Mouse (Mus musculus) MEL (cell line): ENCODE measurements around the gene Eri3. TPM values are rescaled to one million over a fixed set of nuclear protein-coding genes. Genes with fewer than 3 reads are reported as not detected.

Experiments
- DNase-seq: peaks from one replicate; pipeline ENCODE4 v3.0.0; 2011; ENCODE audit warnings: low read depth, low spot score
- H3K27ac ChIP-seq: 2 replicates; pipeline ENCODE4 v1.5.1; 2012; ENCODE audit warnings: low read depth, mild to moderate bottlenecking, control low read depth, low read length, moderate library complexity; ENCODE audit not compliant: control insufficient read depth
- H3K27me3 ChIP-seq, 2 experiments: fragments of 150-350 bp in 1 of 2; sonication (generic) in 1 of 2; 2 replicates each; pipeline ENCODE4 v1.6.1; 2012; ENCODE audit warnings: low read length in 2 of 2, mild to moderate bottlenecking in 2 of 2, improper control_type of control experiment in 1 of 2, moderate library complexity in 1 of 2; ENCODE audit not compliant: insufficient read depth in 2 of 2, control insufficient read depth in 1 of 2
- H3K36me3 ChIP-seq, 2 experiments: 2 replicates each; pipeline ENCODE4 v1.6.1; 2012 to 2014; ENCODE audit warnings: low read length in 2 of 2, improper control_type of control experiment in 1 of 2, inconsistent platforms in 1 of 2, mild to moderate bottlenecking in 1 of 2; ENCODE audit not compliant: insufficient read depth in 2 of 2, control insufficient read depth in 1 of 2
- H3K4me1 ChIP-seq, 2 experiments: fragments of 150-350 bp in 1 of 2; sonication (generic) in 1 of 2; 2 replicates each; pipeline ENCODE4 v1.6.1; 2012; ENCODE audit warnings: low read length in 2 of 2, improper control_type of control experiment in 1 of 2, mild to moderate bottlenecking in 1 of 2; ENCODE audit not compliant: insufficient read depth in 2 of 2, control insufficient read depth in 1 of 2
- H3K4me3 ChIP-seq, 2 experiments: fragments of 150-350 bp in 1 of 2; sonication (generic) in 1 of 2; 2 replicates each; pipeline ENCODE4 v1.5.1; 2012; ENCODE audit warnings: low read depth in 2 of 2, low read length in 2 of 2, mild to moderate bottlenecking in 2 of 2, moderate library complexity in 2 of 2, control low read depth in 1 of 2, improper control_type of control experiment in 1 of 2; ENCODE audit not compliant: control insufficient read depth in 1 of 2, insufficient read depth in 1 of 2
- H3K79me2 ChIP-seq: 2 replicates; pipeline ENCODE4 v1.6.1; 2012; ENCODE audit warnings: mild to moderate bottlenecking, low read length, moderate library complexity; ENCODE audit not compliant: control insufficient read depth, poor library complexity, insufficient read depth
- H3K9ac ChIP-seq: 2 replicates; pipeline ENCODE4 v1.6.1; 2012; ENCODE audit warnings: low read depth, mild to moderate bottlenecking, control low read depth, low read length, moderate library complexity; ENCODE audit not compliant: control insufficient read depth, poor library complexity, severe bottlenecking
- H3K9me3 ChIP-seq: fragments of 150-350 bp; sonication (generic); replicated peaks from 2 replicates; pipeline ENCODE4 v1.6.1; 2012; ENCODE audit warnings: mild to moderate bottlenecking, low read length, improper control_type of control experiment, moderate library complexity; ENCODE audit not compliant: insufficient read depth
- BHLHE40 ChIP-seq: IDR thresholded peaks from 2 replicates; pipeline ENCODE4 v1.6.1; 2012; ENCODE audit warnings: low read depth, mild to moderate bottlenecking, inconsistent platforms, low read length, improper control_type of control experiment, borderline replicate concordance
- CTCF ChIP-seq, 3 experiments: IDR thresholded peaks in 2 of 3; conservative IDR thresholded peaks in 1 of 3; 2 replicates each; pipeline ENCODE4 v1.5.1; 2011 to 2012; ENCODE audit warnings: low read length in 3 of 3, low read depth in 2 of 3, mild to moderate bottlenecking in 2 of 3, improper control_type of control experiment in 1 of 3, inconsistent platforms in 1 of 3, mixed read lengths in 1 of 3, moderate library complexity in 1 of 3; ENCODE audit not compliant: control insufficient read depth in 1 of 3, insufficient read depth in 1 of 3, poor library complexity in 1 of 3, severe bottlenecking in 1 of 3
- E2F4 ChIP-seq: IDR thresholded peaks from 2 replicates; pipeline ENCODE4 v1.6.1; 2011; ENCODE audit warnings: low read depth, low read length, improper control_type of control experiment, borderline replicate concordance
- ELF1 ChIP-seq: IDR thresholded peaks from 2 replicates; pipeline ENCODE4 v1.6.1; 2014; ENCODE audit warnings: low read depth, mild to moderate bottlenecking, inconsistent platforms, low read length, improper control_type of control experiment, moderate library complexity
- HCFC1 ChIP-seq: IDR thresholded peaks from 2 replicates; pipeline ENCODE4 v1.6.1; 2012; ENCODE audit warnings: low read depth, mild to moderate bottlenecking, inconsistent platforms, low read length, improper control_type of control experiment, moderate library complexity
- JUND ChIP-seq: IDR thresholded peaks from 2 replicates; pipeline ENCODE4 v1.6.1; 2011; ENCODE audit warnings: low read depth, mild to moderate bottlenecking, improper control_type of control experiment, low read length
- KAT2A ChIP-seq: conservative IDR thresholded peaks from 2 replicates; pipeline ENCODE4 v1.6.1; 2012; ENCODE audit warnings: low read depth, low read length, improper control_type of control experiment, inconsistent platforms
- MAX ChIP-seq: IDR thresholded peaks from 2 replicates; pipeline ENCODE4 v1.6.1; 2011; ENCODE audit warnings: low read length, improper control_type of control experiment
- MXI1 ChIP-seq: IDR thresholded peaks from 2 replicates; pipeline ENCODE4 v1.6.1; 2011; ENCODE audit warnings: mild to moderate bottlenecking, low read depth, low read length, improper control_type of control experiment
- MYC ChIP-seq: IDR thresholded peaks from 2 replicates; pipeline ENCODE4 v1.6.1; 2011; ENCODE audit warnings: low read depth, mild to moderate bottlenecking, low read length, improper control_type of control experiment, moderate library complexity
- POLR2A ChIP-seq, 2 experiments: IDR thresholded peaks; 2 replicates each; pipeline ENCODE4 v1.6.1; 2011 to 2012; ENCODE audit warnings: low read length in 2 of 2, mild to moderate bottlenecking in 2 of 2, control low read depth in 1 of 2, improper control_type of control experiment in 1 of 2, low read depth in 1 of 2, moderate library complexity in 1 of 2; ENCODE audit not compliant: control insufficient read depth in 1 of 2, insufficient read depth in 1 of 2, poor library complexity in 1 of 2
- RAD21 ChIP-seq: IDR thresholded peaks from 2 replicates; pipeline ENCODE4 v1.6.1; 2011; ENCODE audit warnings: mild to moderate bottlenecking, low read depth, low read length, improper control_type of control experiment
- RCOR1 ChIP-seq: IDR thresholded peaks from 2 replicates; pipeline ENCODE4 v1.6.1; 2012; ENCODE audit warnings: low read depth, mild to moderate bottlenecking, inconsistent platforms, low read length, improper control_type of control experiment
- SIN3A ChIP-seq: IDR thresholded peaks from 2 replicates; pipeline ENCODE4 v1.6.1; 2012; ENCODE audit warnings: low read length, improper control_type of control experiment, inconsistent platforms
- SMC3 ChIP-seq: IDR thresholded peaks from 2 replicates; pipeline ENCODE4 v1.6.1; 2011; ENCODE audit warnings: low read depth, low read length, improper control_type of control experiment
- TBP ChIP-seq: IDR thresholded peaks from 2 replicates; pipeline ENCODE4 v1.8.0; 2011; ENCODE audit warnings: low read depth, low read length, improper control_type of control experiment
- UBTF ChIP-seq: IDR thresholded peaks from 2 replicates; pipeline ENCODE4 v1.6.1; 2012; ENCODE audit warnings: low read depth, mild to moderate bottlenecking, inconsistent platforms, low read length, improper control_type of control experiment, moderate library complexity, borderline replicate concordance; ENCODE audit not compliant: insufficient read depth
- ZC3H11A ChIP-seq: IDR thresholded peaks from 2 replicates; pipeline ENCODE4 v1.6.1; 2012; ENCODE audit warnings: low read depth, mild to moderate bottlenecking, inconsistent platforms, low read length, improper control_type of control experiment
- ZMIZ1 ChIP-seq: IDR thresholded peaks from 2 replicates; pipeline ENCODE4 v1.6.1; 2012; ENCODE audit warnings: low read depth, mild to moderate bottlenecking, inconsistent platforms, low read length, improper control_type of control experiment, moderate library complexity
- polyA plus RNA-seq, 2 experiments: library from polyadenylated mRNA; stranded (reverse) in 1 of 2; unstranded in 1 of 2; fragments of >175 nt in 1 of 2; fragments of >200 nt in 1 of 2; gene quantifications; 2 replicates each; pipeline versions ENCODE4 v1.2.1 to v1.2.4; 2012; ENCODE audit warnings: low replicate concordance in 2 of 2, low read depth in 1 of 2; ENCODE audit not compliant: insufficient read length in 2 of 2, insufficient read depth in 1 of 2, missing spikeins in 1 of 2
- total RNA-seq: library from RNA; depleted of rRNA; stranded (reverse); fragments of 300-350 nt; gene quantifications from 2 replicates; pipeline ENCODE4 v1.2.3, GENCODE M21; 2012

Gene Eri3
- total and polyA plus RNA-seq, 3 experiments, result 36.7 to 63.9 TPM; not detected in 1

DNA sequence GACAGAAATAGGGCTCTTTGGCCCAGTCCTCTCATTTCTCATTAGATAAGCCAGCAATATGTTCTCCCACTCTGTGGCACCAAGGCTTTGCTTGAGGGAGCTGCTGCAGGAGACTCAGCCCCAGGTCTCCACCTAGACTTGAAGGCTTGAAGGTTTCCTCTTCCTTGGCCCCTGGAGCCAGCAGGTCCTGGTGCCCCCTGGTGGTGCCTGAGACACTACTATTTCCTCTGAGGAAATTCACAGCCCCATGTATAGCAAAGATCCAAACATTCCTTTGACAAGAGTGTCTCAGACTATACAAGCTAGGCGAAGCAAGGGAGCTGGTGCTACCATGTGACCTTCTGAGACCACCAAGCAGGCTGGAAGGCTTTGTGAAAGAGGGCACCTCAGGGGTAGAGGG lies 22.2 kb upstream of the Eri3 start:
- Histone ChIP-seq H3K79me2 (no peaks in the 10 kb centered on the region), H3K9ac (no peak overlapping the region), H3K4me1 (no peaks in the 10 kb centered on the region; a peak in 1 of 4 replicates), H3K9me3 (no peaks in the 10 kb centered on the region), H3K4me3 (no peak overlapping the region), H3K36me3 (no peaks in the 10 kb centered on the region), H3K27me3 (peaks cover 0 to 2% of the 10 kb centered on the region in 2 experiments; a peak in 1 of 4 replicates), H3K27ac (no peak overlapping the region)
- DNase-seq, result peak; percentile 74
- TF ChIP-seq ZC3H11A, result peak; percentile 93
- TF ChIP-seq CTCF (IDR thresholded peaks at IDR 0.05 in 2 of 3, conservative IDR thresholded peaks at IDR 0.05 in 1 of 3; ENCODE audit: control insufficient read depth in 1 of 3, insufficient read depth in 1 of 3, low read depth in 2 of 3, low read length in 3 of 3, poor library complexity in 1 of 3, severe bottlenecking in 1 of 3), result peak; percentile 71 to 91 (median 86)
- peak; percentile 88 for TF ChIP-seq RAD21
- TF ChIP-seq BHLHE40, result 0 out of 2 replicates have a peak, but pooled peaks have one; percentile 7
- no peak for TF ChIP-seq MXI1
- no peak for TF ChIP-seq E2F4
- TF ChIP-seq SMC3, result peak; percentile 99
- 0 out of 2 replicates have a peak, but pooled peaks have one; percentile 6 for TF ChIP-seq TBP

DNA sequence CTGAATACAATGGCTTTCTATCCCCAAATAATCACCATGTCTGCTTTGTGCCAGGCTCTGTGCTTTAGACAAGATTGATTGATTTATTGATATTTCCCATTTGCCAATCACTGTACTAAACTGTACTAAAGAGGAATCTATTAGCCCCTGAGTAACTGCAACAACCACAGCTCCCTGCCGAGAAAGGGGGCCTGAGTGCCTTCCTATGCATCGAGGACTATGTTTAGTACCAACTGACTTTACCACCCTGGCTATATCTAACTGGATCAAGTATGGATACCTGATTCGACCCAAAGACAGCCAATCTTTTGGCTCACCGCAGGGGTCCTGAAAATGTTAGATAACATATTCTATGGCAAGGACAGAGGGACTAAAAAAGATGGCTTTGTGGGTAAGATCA lies 20.3 kb upstream of the Eri3 start:
- Histone ChIP-seq H3K27ac (no peak overlapping the region), H3K4me3 (no peak overlapping the region), H3K9ac (no peak overlapping the region), H3K27me3 (no peaks in the 10 kb centered on the region; a peak in 1 of 4 replicates), H3K9me3 (no peaks in the 10 kb centered on the region), H3K4me1 (no peaks in the 10 kb centered on the region; a peak in 1 of 4 replicates), H3K79me2 (no peaks in the 10 kb centered on the region), H3K36me3 (no peaks in the 10 kb centered on the region)
- DNase-seq, result no peak
- TF ChIP-seq POLR2A (IDR thresholded peaks at IDR 0.05; ENCODE audit: control insufficient read depth in 1 of 2, insufficient read depth in 1 of 2, low read depth in 1 of 2, low read length in 2 of 2, poor library complexity in 1 of 2) (no peak), TBP (no peak), ZC3H11A (no peak), SIN3A (no peak), HCFC1 (no peak), JUND (no peak), MYC (no peak), MAX (no peak), RCOR1 (no peak), UBTF (no peak), ZMIZ1 (no peak), ELF1 (no peak), KAT2A (no peak)
